In the genomic region with DNA sequence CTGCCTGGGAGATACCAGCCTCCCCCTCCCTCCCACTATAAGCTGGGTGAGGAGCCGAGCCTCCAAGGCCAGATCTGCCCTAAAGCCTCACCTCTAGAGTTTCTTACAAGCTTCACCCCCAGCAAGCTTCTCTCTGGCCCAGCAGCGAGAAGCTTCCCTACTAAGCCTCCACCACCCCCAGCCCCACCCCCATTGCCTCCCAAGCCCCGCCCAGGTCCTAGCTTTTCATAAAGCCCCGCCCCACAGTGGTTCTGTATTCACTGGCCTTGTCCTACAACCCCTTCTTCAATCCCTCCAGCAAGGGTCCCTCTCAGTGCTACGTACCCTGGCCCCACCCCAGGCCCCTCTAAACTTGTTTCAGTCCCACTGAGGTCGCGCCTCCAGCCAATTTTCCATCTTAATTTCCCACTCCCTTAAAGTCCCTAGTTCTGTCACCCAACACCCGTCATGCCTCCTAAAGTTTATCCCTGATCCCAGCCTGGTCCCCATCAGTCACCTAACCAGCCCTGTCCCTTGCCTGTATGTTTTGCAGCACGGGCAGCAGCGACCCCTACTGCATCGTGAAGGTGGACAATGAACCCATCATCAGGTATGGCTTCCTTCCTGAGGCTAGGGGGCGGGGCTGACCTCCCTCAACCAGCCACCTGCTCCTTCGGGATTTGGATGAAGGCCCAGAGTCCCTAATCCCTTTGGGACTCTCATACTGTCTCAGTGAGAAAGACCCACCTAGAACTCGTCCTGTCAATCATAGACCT, we compare ENCODE assay signal across 18 mouse cellular contexts. TPM values are rescaled to one million over a fixed set of nuclear protein-coding genes. Genes with fewer than 3 reads are reported as not detected.
A peak's percentile ranks its signal among the peaks of the same experiment; 100 is the strongest.
DNase-seq lines count a peak whose midpoint lies in the region; ATAC-seq and TF ChIP-seq lines count a peak whose summit lies in the region.
"Had no signal": no experiment of that assay in that cellular context is flagged by ENCODE, and none has a peak within 500 bp of the region (broad histone marks: within the 10 kb centered on the region; RNA-seq: fewer than 3 reads in every experiment).

No protein-coding gene starts in this region.

- no peaks in the 10 kb centered on the region for H3K36me3 ChIP-seq in kidney, embryonic 16.5 days (ENCODE audit: insufficient read depth, low read length)
- H3K36me3 ChIP-seq: forebrain, embryonic 15.5 days; heart, embryonic 13.5 days; limb, embryonic 12.5 days; midbrain, embryonic 12.5 days had no signal

- H3K27ac ChIP-seq in gastrocnemius, adult 2 months: peak overlapping the region; percentile 46; the same call in 1 of the 2 replicates
- no peak overlapping the region for H3K27ac ChIP-seq in kidney, embryonic 16.5 days (ENCODE audit: low read length)
- no peak overlapping the region for H3K27ac ChIP-seq in embryonic fibroblast, embryonic 13.5 days (ENCODE audit: insufficient read depth, low read length)
- H3K27ac ChIP-seq: embryonic facial prominence, embryonic 15.5 days; forebrain, embryonic 15.5 days; heart, embryonic 13.5 days; hindbrain, embryonic 14.5 days; limb, embryonic 12.5 days; midbrain, embryonic 12.5 days had no signal

- no peak overlapping the region for H3K4me2 ChIP-seq in kidney, embryonic 16.5 days (replicated peaks; ENCODE audit: low read depth, low read length)
- H3K4me2 ChIP-seq: embryonic facial prominence, embryonic 15.5 days; forebrain, embryonic 15.5 days; heart, embryonic 13.5 days; hindbrain, embryonic 14.5 days; limb, embryonic 12.5 days; midbrain, embryonic 12.5 days had no signal

- intact Hi-C loops in gastrocnemius, adult 2 months (cut with DNase I): no loop called here

- H3K4me3 ChIP-seq in gastrocnemius, adult 2 months: no peak overlapping the region; the same call in 1 of the 2 replicates
- H3K4me3 ChIP-seq in kidney, embryonic 16.5 days (ENCODE audit: low read length): no peak overlapping the region
- H3K4me3 ChIP-seq in embryonic fibroblast, embryonic 13.5 days (ENCODE audit: insufficient read depth, low read length): no peak overlapping the region
- H3K4me3 ChIP-seq: embryonic facial prominence, embryonic 15.5 days; forebrain, embryonic 15.5 days; heart, embryonic 13.5 days; limb, embryonic 12.5 days; midbrain, embryonic 12.5 days had no signal

- peak; percentile 46 for DNase-seq in gastrocnemius, adult 2 months
- no peak for DNase-seq in gastrocnemius, postnatal 10 days
- DNase-seq in kidney, postnatal 4 days: peak; percentile 57 to 68
- peak; percentile 43 for DNase-seq in retina, postnatal 1 day
- no peak for DNase-seq in retina, embryonic 14.5 days (ENCODE audit: low spot score)
- DNase-seq: gastrocnemius, postnatal 36 days; thymus, postnatal 14 days had no signal

- WGBS in kidney, embryonic 16.5 days: 18% methylated on average over 14 of the region's 14 CpGs

- TF ChIP-seq POLR2A in embryonic fibroblast, embryonic 13.5 days (IDR thresholded peaks at IDR 0.05; ENCODE audit: low read depth, low read length): no peak

- H3K9me3 ChIP-seq in kidney, embryonic 16.5 days (ENCODE audit: low read length): no peaks in the 10 kb centered on the region
- H3K9me3 ChIP-seq: embryonic facial prominence, embryonic 15.5 days; forebrain, embryonic 15.5 days; heart, embryonic 13.5 days; limb, embryonic 12.5 days; midbrain, embryonic 12.5 days had no signal

- H3K9ac ChIP-seq in kidney, embryonic 16.5 days (replicated peaks; ENCODE audit: low read length): no peak overlapping the region
- H3K9ac ChIP-seq: embryonic facial prominence, embryonic 15.5 days; forebrain, embryonic 15.5 days; heart, embryonic 13.5 days; hindbrain, embryonic 14.5 days; limb, embryonic 12.5 days; midbrain, embryonic 12.5 days had no signal

- peaks cover 23% of the 10 kb centered on the region for H3K4me1 ChIP-seq in kidney, embryonic 16.5 days (ENCODE audit: insufficient read depth, low read length)
- 0 out of 2 replicates have a peak, but pooled peaks cover 7% of the 10 kb centered on the region for H3K4me1 ChIP-seq in embryonic fibroblast, embryonic 13.5 days (ENCODE audit: control insufficient read depth, insufficient read depth, low read length)

- TF ChIP-seq CTCF in gastrocnemius, adult 2 months (IDR thresholded peaks at IDR 0.05): peak; percentile 48
- TF ChIP-seq CTCF in embryonic fibroblast, embryonic 13.5 days (IDR thresholded peaks at IDR 0.05; ENCODE audit: borderline replicate concordance, insufficient read depth, low read length): peak; percentile 34; the same call in 1 of the 2 replicates

- no peak for ATAC-seq in kidney, embryonic 16.5 days (ENCODE audit: low FRiP score, low TSS enrichment)
- ATAC-seq in megakaryocyte-erythroid progenitor cell, adult 5-6 weeks (replicated peaks; ENCODE audit: low FRiP score, low TSS enrichment, poor library complexity, severe bottlenecking): no peak
- ATAC-seq: CD4-positive, CD25-positive, alpha-beta regulatory T cell, adult 4 months; forebrain, embryonic 15.5 days had no signal

- H3K27me3 ChIP-seq in kidney, embryonic 16.5 days (ENCODE audit: insufficient read depth, low read length): no peaks in the 10 kb centered on the region

RNA-seq across cellular contexts. Expression of a gene that starts 5.3 kb away (rescaled TPM):
- total RNA-seq in gastrocnemius, adult 2 months (2021): 10 to 100 TPM; 25.0 to 28.8 TPM
- 10 to 100 TPM; 12.9 to 20.5 TPM for total RNA-seq in gastrocnemius, postnatal 10 days (2021)
- 15.9 and 18.5 TPM in 2 replicates for polyA plus RNA-seq in kidney, embryonic 16.5 days (2015; fragmentation: Nextera tagmentation; extraction: Ambion mirVana)
- 20.6 and 39.8 TPM in 2 replicates for polyA plus RNA-seq in embryonic fibroblast, embryonic 13.5 days (2011; ENCODE audit: insufficient read length, low read depth, missing spikeins)
- 3.9 and 5.2 TPM in 2 replicates for total RNA-seq in megakaryocyte-erythroid progenitor cell, adult 5-6 weeks (2014; fragmentation: Nextera tagmentation)
- 1.7 and 2.1 TPM in 2 replicates for total RNA-seq in megakaryocyte-erythroid progenitor cell, adult 5-6 weeks (2017)

RNA-seq across cellular contexts. Expression of a gene that starts 27.4 kb away (rescaled TPM):
- total RNA-seq in gastrocnemius, adult 2 months (2021): 10 to 100 TPM; 62.9 to 69.6 TPM
- 10 to 100 TPM; 71.2 to 75.6 TPM for total RNA-seq in gastrocnemius, postnatal 10 days (2021)
- polyA plus RNA-seq in kidney, embryonic 16.5 days (2015; fragmentation: Nextera tagmentation; extraction: Ambion mirVana): 243 and 245 TPM in 2 replicates
- 67.7 TPM in 2 replicates for polyA plus RNA-seq in embryonic fibroblast, embryonic 13.5 days (2011; ENCODE audit: insufficient read length, low read depth, missing spikeins)
- total RNA-seq in megakaryocyte-erythroid progenitor cell, adult 5-6 weeks (2014; fragmentation: Nextera tagmentation): 227 and 248 TPM in 2 replicates
- total RNA-seq in megakaryocyte-erythroid progenitor cell, adult 5-6 weeks (2017): 163 and 177 TPM in 2 replicates

RNA-seq across cellular contexts. Expression of a gene that starts 34.7 kb away (rescaled TPM):
- total RNA-seq in gastrocnemius, adult 2 months (2021): not detected
- not detected for total RNA-seq in gastrocnemius, postnatal 10 days (2021)
- polyA plus RNA-seq in kidney, embryonic 16.5 days (2015; fragmentation: Nextera tagmentation; extraction: Ambion mirVana): 2.2 and 3.6 TPM in 2 replicates
- not detected in 2 replicates for polyA plus RNA-seq in embryonic fibroblast, embryonic 13.5 days (2011; ENCODE audit: insufficient read length, low read depth, missing spikeins)
- not detected in 2 replicates for total RNA-seq in megakaryocyte-erythroid progenitor cell, adult 5-6 weeks (2014; fragmentation: Nextera tagmentation)
- not detected in 2 replicates for total RNA-seq in megakaryocyte-erythroid progenitor cell, adult 5-6 weeks (2017)
- total RNA-seq: gastrocnemius, postnatal 36 days; layer of hippocampus, postnatal 25 days had no signal
- polyA plus RNA-seq: CD4-positive, CD25-positive, alpha-beta regulatory T cell, adult 4 months; forebrain, embryonic 15.5 days; hindbrain, embryonic 14.5 days had no signal

RNA-seq across cellular contexts. Expression of a gene that starts 46.9 kb away (rescaled TPM):
- 1 to 10 TPM; 4.6 to 5.5 TPM for total RNA-seq in gastrocnemius, adult 2 months (2021)
- 1 to 10 TPM; 4.9 to 7.4 TPM for total RNA-seq in gastrocnemius, postnatal 10 days (2021)
- 39.5 and 40.2 TPM in 2 replicates for polyA plus RNA-seq in kidney, embryonic 16.5 days (2015; fragmentation: Nextera tagmentation; extraction: Ambion mirVana)
- 22.5 and 24.1 TPM in 2 replicates for polyA plus RNA-seq in embryonic fibroblast, embryonic 13.5 days (2011; ENCODE audit: insufficient read length, low read depth, missing spikeins)
- total RNA-seq in megakaryocyte-erythroid progenitor cell, adult 5-6 weeks (2014; fragmentation: Nextera tagmentation): 64.7 and 67.4 TPM in 2 replicates
- total RNA-seq in megakaryocyte-erythroid progenitor cell, adult 5-6 weeks (2017): 47.7 and 49.6 TPM in 2 replicates

RNA-seq across cellular contexts. Expression of a gene that starts 46.9 kb away (rescaled TPM):
- 1 to 10 TPM; 4.4 to 5.7 TPM for total RNA-seq in gastrocnemius, adult 2 months (2021)
- 1 to 10 TPM; 5.0 to 6.2 TPM for total RNA-seq in gastrocnemius, postnatal 10 days (2021)
- polyA plus RNA-seq in kidney, embryonic 16.5 days (2015; fragmentation: Nextera tagmentation; extraction: Ambion mirVana): 19.3 and 20.2 TPM in 2 replicates
- polyA plus RNA-seq in embryonic fibroblast, embryonic 13.5 days (2011; ENCODE audit: insufficient read length, low read depth, missing spikeins): 8.1 and 8.8 TPM in 2 replicates
- total RNA-seq in megakaryocyte-erythroid progenitor cell, adult 5-6 weeks (2014; fragmentation: Nextera tagmentation): 12.1 and 19.2 TPM in 2 replicates
- 8.1 and 8.5 TPM in 2 replicates for total RNA-seq in megakaryocyte-erythroid progenitor cell, adult 5-6 weeks (2017)

Comparison
In these comparisons a context has a peak if more than half of its experiments do, and no peak if none do; other contexts are left out.
1. DNase-seq: peak in gastrocnemius, adult 2 months (single experiment), kidney, postnatal 4 days (2 of 2) and retina, postnatal 1 day (single experiment); none in gastrocnemius, postnatal 10 days (single experiment) and retina, embryonic 14.5 days (single experiment).